Mouse (Mus musculus) heart, postnatal 0 days (tissue): ENCODE data around the gene Tekt3. TPM values are rescaled to one million over a fixed set of nuclear protein-coding genes. Genes with fewer than 3 reads are reported as not detected.

Experiments
- ATAC-seq: fragments of 200-750 bp; cut with Nextera tagmentation; 2 replicates; pipeline ENCODE4 v1.8.0; 2017; ENCODE audit warnings: low read depth, moderate number of reproducible peaks, moderate library complexity; ENCODE audit not compliant: insufficient read depth
- DNase-seq: peaks from one replicate; pipeline ENCODE4 v3.0.0-alpha.2; 2016; ENCODE audit warnings: low spot score
- H3K27ac ChIP-seq: fragments of 300-500 bp; sonication (generic); 2 replicates; pipeline ENCODE4 v1.5.1; 2014; ENCODE audit warnings: low read depth, mild to moderate bottlenecking
- H3K27me3 ChIP-seq: fragments of 300-500 bp; sonication (generic); 2 replicates; pipeline ENCODE4 v1.6.1; 2014; ENCODE audit warnings: low read length, mixed read lengths; ENCODE audit not compliant: control insufficient read depth, insufficient read depth
- H3K36me3 ChIP-seq: fragments of 300-500 bp; sonication (generic); replicated peaks from 2 replicates; pipeline ENCODE4 v1.6.1; 2014; ENCODE audit warnings: low read length, mixed read lengths; ENCODE audit not compliant: control insufficient read depth, insufficient read depth
- H3K4me1 ChIP-seq: fragments of 300-500 bp; sonication (generic); 2 replicates; pipeline ENCODE4 v1.6.1; 2014; ENCODE audit warnings: antibody characterized with exemption; ENCODE audit not compliant: control insufficient read depth, insufficient read depth
- H3K4me2 ChIP-seq: fragments of 300-500 bp; sonication (generic); 2 replicates; pipeline ENCODE4 v1.6.1; 2014; ENCODE audit warnings: low read depth, mild to moderate bottlenecking, low read length, moderate library complexity
- H3K4me3 ChIP-seq: fragments of 300-500 bp; sonication (generic); 2 replicates; pipeline ENCODE4 v1.5.1; 2014; ENCODE audit warnings: low read depth, low read length
- H3K9ac ChIP-seq: fragments of 300-500 bp; sonication (generic); replicated peaks from 2 replicates; pipeline ENCODE4 v1.6.1; 2014; ENCODE audit warnings: low read depth, low read length, mixed read lengths
- H3K9me3 ChIP-seq: fragments of 300-500 bp; sonication (generic); replicated peaks from 2 replicates; pipeline ENCODE4 v1.6.1; 2016; ENCODE audit warnings: low read length; ENCODE audit not compliant: control insufficient read depth
- CTCF ChIP-seq: IDR thresholded peaks from 2 replicates; pipeline ENCODE4 v1.5.1; 2016; ENCODE audit warnings: antibody characterized with exemption, control low read depth, low read depth
- EP300 ChIP-seq: IDR thresholded peaks from 2 replicates; pipeline ENCODE4 v1.6.1; 2016; ENCODE audit warnings: antibody characterized with exemption, low read depth
- WGBS: fragments of 180-500 bp; shearing (Covaris S2); extraction: QIAGEN DNeasy Blood & Tissue Kit; methylation state at CpG from one replicate; pipeline ENCODE4 v1.1.7; 2014; 5-methylcytosine and 5-hydroxymethylcytosine counted together
- polyA plus RNA-seq: library from polyadenylated mRNA; unstranded; fragments of >200 nt; fragmentation: Nextera tagmentation; extraction: Ambion mirVana; gene quantifications from 2 replicates; pipeline ENCODE4 v1.2.1, GENCODE M21; 2015
- total RNA-seq: library from RNA; depleted of rRNA; stranded (reverse); fragments of >200 nt; gene quantifications from 2 replicates; pipeline ENCODE4 v1.2.3, GENCODE M21; 2014; ENCODE audit warnings: low replicate concordance; rRNA removed

Gene Tekt3
- total RNA-seq = not detected in 2 replicates
- polyA plus RNA-seq = not detected in 2 replicates

DNA sequence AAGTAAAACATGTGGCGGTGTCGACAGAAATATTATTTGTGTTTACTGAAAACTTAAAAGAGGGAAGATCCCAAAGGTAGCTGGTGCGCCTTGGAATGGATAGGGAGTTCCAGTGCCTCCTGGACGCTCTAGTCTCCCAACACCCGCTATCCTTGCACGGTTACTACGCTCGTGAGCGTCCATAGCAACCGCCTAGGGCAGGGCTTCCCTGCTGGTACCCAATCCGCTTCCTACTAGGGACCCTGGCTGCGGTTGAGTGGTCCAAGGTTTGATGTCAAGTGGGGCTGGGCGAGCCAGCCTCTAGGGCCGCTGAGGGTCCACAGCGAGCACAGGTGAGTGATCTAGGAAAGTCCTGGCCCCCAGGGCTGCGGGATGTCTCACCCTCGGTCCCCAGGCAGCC lies at the start of gene Tekt3:
Tekt3 (plus strand) TSS at position 209 of the 400 bp plus-strand sequence.
- H3K9ac ChIP-seq = no peak within 1 kb of the TSS
- 16% methylated on average over 17 of the region's 17 CpGs for WGBS
- H3K27ac ChIP-seq = no peak within 1 kb of the TSS
- H3K36me3 ChIP-seq = no peaks in the 10 kb centered on the region
- TF ChIP-seq EP300 (no peak), CTCF (no peak)
- H3K4me1 ChIP-seq = no peaks in the 10 kb centered on the region; the same call in 1 of the 2 replicates
- no peak within 1 kb of the TSS for H3K4me3 ChIP-seq
- no peak for DNase-seq
- no peak within 1 kb of the TSS for H3K4me2 ChIP-seq
- 0 out of 2 replicates have a peak, but pooled peaks cover 7% of the 10 kb centered on the region for H3K27me3 ChIP-seq
- ATAC-seq = no peak
- no peaks in the 10 kb centered on the region for H3K9me3 ChIP-seq

GRCm38 (mm10) chr11:63017327-63018082 lies 43.9 kb upstream of the Tekt3 start:
- no peak overlapping the region for H3K27ac ChIP-seq
- H3K4me1 ChIP-seq = no peaks in the 10 kb centered on the region
- TF ChIP-seq CTCF = no peak
- no peak for TF ChIP-seq EP300
- H3K9ac ChIP-seq = no peak overlapping the region
- no peaks in the 10 kb centered on the region for H3K9me3 ChIP-seq
- WGBS = 88% methylated on average over 6 of the region's 6 CpGs
- no peak for ATAC-seq
- no peaks in the 10 kb centered on the region for H3K36me3 ChIP-seq
- no peak overlapping the region for H3K4me2 ChIP-seq
- no peak overlapping the region for H3K4me3 ChIP-seq
- H3K27me3 ChIP-seq = no peaks in the 10 kb centered on the region
- no peak for DNase-seq

DNA sequence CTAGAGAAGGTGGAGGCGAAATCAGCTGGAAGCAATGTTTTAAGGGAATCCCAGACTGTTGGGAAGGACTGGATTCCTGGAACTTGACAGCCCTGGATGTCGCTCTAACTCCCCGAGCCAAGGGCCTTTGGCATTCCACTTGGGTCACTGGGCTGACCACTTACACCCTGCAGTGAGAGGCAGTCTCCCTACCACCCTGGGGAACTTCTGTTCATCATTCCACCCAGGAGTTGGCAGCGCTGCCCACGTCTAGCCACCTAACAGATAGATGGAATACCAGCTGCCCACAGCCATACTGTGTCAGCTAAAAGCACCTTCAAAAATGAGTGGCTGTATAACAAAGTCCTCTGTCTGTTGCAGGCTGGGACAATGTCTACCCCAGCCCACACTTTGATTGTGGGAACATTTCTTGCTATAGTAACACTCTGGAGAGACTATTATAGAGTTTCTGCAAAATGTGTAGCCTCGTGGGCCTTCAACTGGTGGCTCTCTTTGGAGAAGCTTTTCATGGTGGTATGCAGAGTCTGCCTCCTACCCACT lies 43.3 kb upstream of the Tekt3 start:
- WGBS = 75% methylated on average over 6 of the region's 6 CpGs
- Histone ChIP-seq H3K9ac (no peak overlapping the region), H3K4me2 (no peak overlapping the region), H3K27me3 (no peaks in the 10 kb centered on the region), H3K9me3 (no peaks in the 10 kb centered on the region), H3K4me3 (no peak overlapping the region), H3K27ac (no peak overlapping the region), H3K36me3 (no peaks in the 10 kb centered on the region), H3K4me1 (no peaks in the 10 kb centered on the region)
- ATAC-seq (no peak), DNase-seq (no peak)
- TF ChIP-seq EP300 (no peak), CTCF (peak; percentile 7; the same call in 1 of the 2 replicates)

- H3K4me2 ChIP-seq = no peak overlapping the region
- H3K9ac ChIP-seq = no peak overlapping the region
- TF ChIP-seq EP300 = no peak
- no peak for TF ChIP-seq CTCF
- DNase-seq (no peak), ATAC-seq (no peak)
- no peaks in the 10 kb centered on the region for H3K27me3 ChIP-seq
- peaks cover 5% of the 10 kb centered on the region; the same call in 1 of the 2 replicates for H3K4me1 ChIP-seq
- H3K4me3 ChIP-seq = no peak overlapping the region
- H3K27ac ChIP-seq = no peak overlapping the region
- H3K36me3 ChIP-seq = no peaks in the 10 kb centered on the region
- no peaks in the 10 kb centered on the region for H3K9me3 ChIP-seq
Observed at GRCm38 (mm10) chr11:63020633-63021032, 40.8 kb upstream of the Tekt3 start.

GRCm38 (mm10) chr11:63021141-63021806 lies 40.2 kb upstream of the Tekt3 start:
- no peak for ATAC-seq

More at GRCm38 (mm10) chr11:63021141-63021806, 40.2 kb upstream of the Tekt3 start:
- no peak overlapping the region for H3K9ac ChIP-seq
- TF ChIP-seq CTCF (no peak), EP300 (no peak)
- no peaks in the 10 kb centered on the region for H3K9me3 ChIP-seq
- H3K27me3 ChIP-seq = no peaks in the 10 kb centered on the region
- no peak for DNase-seq
- no peaks in the 10 kb centered on the region for H3K36me3 ChIP-seq
- no peak overlapping the region for H3K27ac ChIP-seq
- 75% methylated on average over 5 of the region's 5 CpGs for WGBS
- peaks cover 7% of the 10 kb centered on the region; the same call in 1 of the 2 replicates for H3K4me1 ChIP-seq
- H3K4me3 ChIP-seq = no peak overlapping the region
- no peak overlapping the region for H3K4me2 ChIP-seq
